Mouse (Mus musculus) layer of hippocampus, adult 9-11 months (tissue): Measurements from ENCODE around the gene Tnni2.

Experiments
- DNase-seq: peaks from one replicate; pipeline ENCODE4 v3.0.0; 2022

Tnni2 gene

DNA sequence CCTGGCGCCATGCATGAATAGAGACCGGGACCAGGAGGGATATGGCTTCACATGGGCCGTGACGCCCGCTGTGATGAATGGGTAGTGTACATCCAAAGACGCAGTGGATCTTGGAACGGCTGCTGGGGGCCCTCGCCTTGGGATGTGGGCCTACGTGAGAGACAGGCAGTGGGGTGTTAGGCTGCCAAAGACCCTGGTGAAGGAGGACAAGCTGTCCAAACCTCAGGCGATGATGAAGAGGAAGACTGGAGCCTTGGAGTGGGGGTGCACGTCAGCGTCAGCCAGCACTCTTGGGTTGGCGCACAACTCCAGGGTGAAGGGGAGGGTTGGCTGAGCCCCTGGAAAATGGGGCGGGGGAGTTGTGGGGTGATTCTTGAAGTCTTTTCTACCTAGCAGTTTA is 10.5 kb upstream of the Tnni2 start:
- no peak for DNase-seq

DNA sequence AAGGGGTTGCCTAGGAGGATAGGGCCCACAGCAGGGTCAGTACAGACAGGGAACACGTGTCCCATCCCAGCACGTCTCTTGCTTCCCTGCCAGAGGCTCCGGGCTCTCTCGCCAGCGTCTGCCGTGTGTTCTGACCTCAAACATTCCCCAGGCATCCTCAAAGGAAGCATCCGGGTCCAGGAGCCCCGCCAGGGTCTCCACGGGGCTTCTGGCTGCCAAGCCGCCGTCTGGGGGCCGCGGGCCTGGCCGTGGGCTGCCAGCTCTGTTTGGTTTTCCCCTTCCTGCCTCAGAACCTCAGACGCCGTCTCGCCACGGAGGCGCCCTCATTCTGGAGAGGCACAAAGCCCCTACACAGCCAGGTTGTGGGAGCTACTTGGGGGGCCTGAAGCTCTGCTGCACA is 8.0 kb upstream of the Tnni2 start:
- no peak for DNase-seq

DNA sequence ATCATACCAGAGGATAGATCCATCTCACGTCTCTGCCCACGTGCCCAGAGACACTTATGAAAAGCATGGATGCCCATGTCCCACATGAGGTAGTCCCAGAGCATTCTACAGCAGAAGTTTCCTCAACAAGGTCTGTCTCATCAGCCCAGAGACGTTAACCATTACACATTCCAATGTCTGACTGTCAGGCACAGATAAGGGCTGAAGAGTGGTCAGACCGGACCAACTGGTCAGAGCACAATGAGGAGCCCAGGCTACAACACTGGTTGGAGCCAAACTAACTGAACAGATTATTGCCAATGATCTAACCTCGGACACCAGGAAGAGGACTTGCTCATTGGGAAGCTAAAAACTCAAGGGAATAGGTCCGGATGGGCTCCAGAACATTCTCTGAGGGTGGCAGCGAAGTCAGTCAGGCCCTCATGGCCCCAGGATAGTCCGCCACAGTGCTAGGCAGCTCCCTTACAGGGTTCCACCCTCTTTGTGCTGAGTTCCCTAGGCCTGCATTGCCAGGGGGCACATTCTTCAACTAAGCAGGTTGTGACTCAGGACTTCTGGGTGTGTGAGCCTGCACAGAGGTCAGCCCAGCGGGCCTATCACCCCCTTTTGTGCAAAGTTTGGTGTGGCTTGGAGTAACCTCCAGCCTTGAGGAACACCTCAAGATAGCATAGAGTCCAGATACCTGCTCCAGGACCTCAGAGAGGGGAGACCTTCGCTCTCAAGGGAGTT is 7.3 kb upstream of the Tnni2 start, which contains the start of gene Syt8:
Gene Syt8, plus strand, starts transcription at position 714 of the 729 bp plus-strand sequence.
- no peak for DNase-seq

DNA sequence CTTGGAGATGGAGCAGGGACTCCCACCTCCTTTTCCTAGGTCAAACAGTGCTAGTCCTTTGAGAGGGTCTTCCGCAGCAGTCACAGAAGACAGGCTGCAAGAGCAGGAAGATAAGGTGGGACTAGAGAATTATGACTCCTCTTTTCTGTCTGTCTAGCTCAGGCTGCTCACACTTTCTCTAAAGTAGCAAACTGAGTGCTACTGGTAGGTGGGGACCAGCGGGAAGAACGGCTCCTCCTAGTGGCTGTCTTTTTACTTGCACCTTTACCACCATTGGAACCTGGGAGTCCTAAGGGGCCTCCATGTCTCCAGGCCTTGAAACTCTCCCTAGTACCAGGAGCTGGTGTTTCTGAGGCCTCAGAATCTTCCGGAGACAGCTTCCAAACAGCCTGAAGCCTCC is 6.1 kb upstream of the Tnni2 start:
- peak; percentile 62 for DNase-seq

DNA sequence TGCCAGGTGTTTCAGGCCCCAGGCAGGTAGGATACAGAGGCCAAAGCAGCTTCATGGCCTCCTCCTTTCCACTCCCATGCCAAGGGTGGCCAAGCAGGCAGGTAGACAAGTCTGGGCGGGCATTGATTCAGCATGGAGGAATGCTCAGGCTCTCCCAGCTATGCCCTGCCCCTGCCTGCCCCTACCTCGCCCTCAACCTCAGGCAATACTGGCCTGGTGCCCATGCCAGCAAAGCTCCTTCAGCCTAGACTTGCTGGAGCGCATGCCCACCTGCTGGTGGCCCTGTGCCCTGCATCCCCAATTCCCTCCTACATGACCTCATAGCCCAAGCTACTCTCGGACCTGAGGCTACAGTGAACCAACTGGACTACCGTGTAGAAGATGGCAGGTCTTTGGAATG is 4.3 kb upstream of the Tnni2 start:
- no peak for DNase-seq

DNA sequence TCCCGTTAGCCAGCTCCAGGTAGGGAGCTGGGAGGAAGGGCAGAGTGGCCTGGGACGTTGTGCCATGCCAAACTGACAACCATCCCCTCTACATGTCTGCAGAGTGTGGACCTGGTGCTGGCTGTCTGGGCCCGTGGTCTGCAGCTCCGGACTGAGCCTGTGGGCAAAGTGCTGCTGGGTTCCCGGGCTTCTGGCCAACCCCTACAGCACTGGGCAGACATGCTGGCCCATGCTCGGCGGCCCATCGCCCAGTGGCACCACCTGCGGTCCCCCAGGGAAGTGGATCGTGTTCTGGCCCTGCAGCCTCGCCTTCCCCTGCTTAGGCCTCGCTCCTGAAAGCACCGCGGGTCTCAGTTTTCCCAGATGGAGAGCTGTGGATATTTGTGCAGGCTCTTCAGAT is 1.6 kb upstream of the Tnni2 start:
- DNase-seq: no peak

DNA sequence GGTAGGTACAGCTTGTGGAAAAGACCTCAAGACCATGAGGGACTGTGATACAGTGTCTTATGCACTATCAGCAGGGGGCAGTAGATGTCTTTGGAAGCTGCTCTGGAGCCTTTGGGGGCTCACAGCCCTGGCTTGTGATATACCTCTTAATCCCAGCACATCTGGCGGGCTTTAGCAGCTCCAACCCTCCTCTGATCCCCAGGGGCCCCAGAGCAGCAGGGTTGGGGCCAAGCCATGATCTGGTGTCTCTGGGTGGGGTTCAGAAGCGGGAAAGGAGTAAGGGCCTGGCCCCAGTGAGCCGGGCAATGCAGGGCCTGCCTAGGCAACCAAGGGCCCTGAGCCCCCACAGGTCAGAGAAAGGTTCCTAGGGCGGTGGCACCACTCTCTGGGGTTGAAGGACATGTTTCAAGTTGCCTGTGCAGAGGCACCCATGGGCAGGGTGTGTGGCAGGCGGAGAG is 922 bp upstream of the Tnni2 start:
- DNase-seq: no peak

DNA sequence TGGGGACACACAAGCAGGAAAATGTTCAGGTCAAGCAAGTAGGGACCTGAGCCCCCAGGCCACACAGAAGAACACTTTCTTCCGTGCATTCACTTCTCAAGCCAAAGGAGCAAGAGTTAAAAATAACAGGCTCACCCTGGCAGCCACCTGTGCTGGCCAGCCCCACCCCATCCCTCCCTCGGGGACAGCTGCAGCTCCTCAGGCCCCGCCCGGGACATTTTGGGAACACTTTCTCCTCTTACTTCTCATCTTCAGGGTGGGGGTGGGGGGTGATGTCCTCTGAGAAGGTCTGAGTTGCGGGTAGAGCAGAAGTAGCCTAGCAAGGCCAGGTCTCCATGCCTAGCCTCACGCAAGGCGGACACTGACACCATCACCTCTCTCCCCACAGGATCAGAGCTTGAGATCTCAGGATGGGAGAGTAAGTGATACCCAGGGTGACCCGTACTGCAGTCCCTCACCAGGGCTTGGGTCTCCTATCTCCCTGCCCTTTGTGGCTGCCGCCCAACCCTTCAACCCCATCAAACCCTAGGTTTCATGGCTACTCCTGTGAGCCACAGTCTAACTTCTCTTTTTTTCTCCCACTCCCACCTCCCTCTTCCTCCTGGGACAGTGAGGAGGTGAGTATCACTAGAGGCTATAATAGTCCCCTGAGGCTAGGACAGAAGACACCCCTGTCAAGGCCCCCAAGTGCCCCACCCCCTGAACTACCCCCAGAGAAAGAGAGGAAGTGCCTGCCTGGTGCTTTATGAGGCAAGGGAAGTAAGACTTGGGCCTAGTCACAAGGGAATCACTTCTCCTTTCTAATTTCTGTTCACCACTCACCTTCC is 686 bp downstream of the Tnni2 start:
- DNase-seq: peak; percentile 54

DNA sequence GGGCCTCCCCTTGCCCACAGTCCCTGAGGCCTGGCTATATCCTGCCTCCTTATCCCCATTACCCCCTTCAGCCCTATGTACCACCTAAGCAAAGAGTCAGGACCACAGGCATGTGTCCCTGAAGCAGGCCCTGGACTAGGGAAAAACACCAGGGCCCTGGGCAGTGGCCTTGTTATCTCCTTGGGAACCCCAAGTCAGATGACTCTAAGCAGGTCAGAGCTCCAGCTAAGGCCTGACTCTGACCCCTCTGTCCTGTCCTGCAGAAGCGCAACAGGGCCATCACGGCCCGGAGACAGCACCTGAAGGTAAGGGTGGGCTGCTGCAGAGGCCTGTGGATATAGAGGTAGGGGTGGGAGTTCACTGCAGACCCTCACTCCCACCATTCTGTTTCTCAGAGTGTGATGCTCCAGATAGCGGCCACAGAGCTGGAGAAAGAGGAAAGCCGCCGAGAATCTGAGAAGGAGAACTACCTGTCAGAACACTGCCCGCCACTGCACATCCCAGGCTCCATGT is 1.4 kb downstream of the Tnni2 start:
- no peak for DNase-seq

DNA sequence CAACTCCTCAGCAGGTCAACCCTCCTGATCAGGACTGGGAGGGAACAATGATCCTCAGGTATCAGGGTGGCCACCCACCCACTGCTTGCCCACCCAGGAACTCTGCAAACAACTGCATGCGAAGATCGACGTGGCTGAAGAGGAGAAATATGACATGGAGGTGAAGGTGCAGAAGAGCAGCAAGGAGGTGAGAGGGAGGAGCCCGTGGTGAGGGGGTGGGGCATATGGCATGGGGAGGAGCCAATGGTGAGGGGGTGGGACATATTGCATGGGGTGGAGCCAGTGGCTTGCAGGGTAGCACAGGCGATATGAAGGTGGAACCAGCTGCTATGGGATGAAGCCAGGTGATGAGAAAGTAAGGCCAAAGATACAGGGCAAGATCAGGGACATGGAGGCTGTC is 1.9 kb downstream of the Tnni2 start:
- no peak for DNase-seq

DNA sequence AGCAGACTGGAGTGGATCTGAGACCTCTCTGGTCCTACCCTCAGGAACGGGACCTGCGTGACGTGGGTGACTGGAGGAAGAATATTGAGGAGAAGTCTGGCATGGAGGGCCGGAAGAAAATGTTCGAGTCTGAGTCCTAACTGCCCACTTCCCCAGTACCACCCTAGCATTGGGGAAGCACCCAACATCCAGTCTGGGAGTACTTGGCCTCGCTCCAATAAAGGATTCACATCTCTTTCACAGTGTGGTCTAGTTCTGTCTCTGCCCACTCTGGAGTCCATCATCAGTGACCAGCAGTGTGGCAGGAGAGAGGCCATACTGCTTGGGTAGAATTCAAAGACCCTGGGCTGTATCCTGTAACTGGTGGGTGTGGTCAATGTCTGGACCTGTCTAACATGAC is 2.6 kb downstream of the Tnni2 start:
- DNase-seq: no peak

DNA sequence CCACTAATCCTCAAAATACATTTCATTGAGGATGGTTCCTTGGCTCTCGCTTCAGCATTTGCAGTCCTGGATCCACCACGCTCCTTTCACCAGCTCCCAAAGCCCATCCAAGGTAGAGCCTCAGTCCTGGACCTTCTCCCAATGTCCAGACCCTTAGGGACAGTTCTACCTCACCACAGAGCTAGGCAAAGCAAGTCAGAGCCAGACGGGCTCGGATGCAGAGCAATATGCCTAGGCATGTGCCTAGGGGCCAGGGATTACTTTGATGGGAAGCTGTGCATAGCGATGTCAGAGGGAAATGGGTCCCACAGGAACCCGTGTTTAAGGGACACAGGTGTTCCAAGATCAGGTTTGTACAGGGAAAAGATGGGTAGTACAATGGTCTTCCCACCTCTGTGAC is 3.7 kb downstream of the Tnni2 start:
- DNase-seq: no peak

DNA sequence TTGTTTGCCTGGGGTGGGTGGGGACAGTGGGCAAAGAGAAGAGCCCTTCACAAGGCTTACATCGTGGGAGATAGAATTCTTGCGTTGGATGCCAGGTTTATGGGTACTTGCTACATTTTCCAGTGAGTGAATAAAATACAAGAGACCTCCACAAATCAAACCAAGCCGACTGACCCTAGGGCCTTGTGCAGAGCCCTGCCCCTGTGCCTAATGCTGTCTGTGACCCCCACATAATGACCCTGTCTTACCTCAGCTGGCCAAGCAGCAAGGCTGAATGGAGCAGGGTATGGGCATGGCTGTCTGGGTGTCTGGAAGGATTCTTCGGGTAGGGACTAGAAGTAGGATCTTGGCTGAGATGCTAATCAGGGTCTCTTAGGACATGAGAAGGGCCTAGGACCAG is 4.7 kb downstream of the Tnni2 start:
- no peak for DNase-seq

DNA sequence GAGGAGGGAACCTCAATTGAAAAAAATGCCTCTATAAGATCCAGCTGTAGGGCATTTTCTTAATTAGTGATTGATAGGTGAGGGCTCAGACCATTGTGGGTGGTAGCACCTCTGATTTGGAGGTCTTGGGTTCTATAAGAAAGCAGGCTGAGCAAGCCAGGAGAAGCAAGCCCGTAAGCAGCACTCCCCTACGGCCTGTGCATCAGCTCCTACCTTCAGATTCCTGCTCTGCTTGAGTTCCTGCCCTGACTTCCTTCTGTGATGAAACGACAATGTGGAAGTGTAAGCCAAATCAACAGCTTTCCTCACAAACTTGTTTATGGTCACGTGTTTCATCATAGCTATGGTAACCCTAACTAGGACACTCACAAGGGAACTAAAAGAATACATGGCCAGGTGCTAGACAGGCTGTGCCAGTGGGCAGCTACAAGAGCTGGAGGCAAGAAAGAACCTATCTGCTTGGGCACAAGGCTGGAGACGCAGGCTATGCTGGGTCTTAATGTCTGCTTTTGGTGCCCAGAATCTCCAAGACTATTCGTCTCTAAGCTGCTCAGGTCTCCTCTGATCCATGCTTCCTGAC is 7.5 kb downstream of the Tnni2 start:
- DNase-seq: no peak

DNA sequence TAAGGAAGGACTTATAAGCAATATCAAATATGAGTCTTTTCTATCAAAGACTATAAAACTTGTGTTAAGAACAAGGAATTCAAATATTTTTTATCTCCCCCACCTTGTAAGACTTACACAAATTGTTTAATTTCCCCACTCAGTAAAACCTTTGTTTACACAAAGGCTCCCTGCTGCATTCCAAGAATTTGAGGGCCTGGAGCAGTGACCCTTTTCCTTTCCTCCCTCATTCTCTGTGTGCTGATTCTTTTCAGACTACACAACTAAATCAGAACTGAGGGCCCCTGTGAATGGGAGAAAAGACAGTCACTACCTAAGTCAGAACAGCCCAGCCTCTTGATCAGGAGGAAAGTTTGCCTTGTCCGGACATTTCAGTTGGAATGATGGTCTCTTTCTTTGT is 13.1 kb downstream of the Tnni2 start:
- no peak for DNase-seq

DNA sequence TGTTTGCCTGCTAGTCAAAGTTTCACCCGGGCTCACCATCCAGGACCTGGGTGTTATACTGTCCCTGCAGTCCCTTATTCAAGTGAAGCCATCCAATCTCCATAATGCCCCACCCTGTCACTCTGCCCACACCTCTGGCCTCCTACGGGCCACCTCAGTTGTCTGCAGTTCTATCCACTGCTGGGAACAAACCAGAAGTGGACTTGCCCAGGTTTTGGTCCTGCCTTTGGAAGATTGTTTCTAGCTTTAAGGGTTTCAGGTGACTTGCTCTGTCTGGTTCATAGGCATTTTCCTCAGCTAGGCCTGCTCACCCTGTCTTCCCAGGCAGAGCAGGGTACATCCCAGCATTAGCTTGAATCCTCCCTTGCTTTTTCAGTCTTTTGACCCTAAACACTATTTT is 13.6 kb downstream of the Tnni2 start:
- no peak for DNase-seq

DNA sequence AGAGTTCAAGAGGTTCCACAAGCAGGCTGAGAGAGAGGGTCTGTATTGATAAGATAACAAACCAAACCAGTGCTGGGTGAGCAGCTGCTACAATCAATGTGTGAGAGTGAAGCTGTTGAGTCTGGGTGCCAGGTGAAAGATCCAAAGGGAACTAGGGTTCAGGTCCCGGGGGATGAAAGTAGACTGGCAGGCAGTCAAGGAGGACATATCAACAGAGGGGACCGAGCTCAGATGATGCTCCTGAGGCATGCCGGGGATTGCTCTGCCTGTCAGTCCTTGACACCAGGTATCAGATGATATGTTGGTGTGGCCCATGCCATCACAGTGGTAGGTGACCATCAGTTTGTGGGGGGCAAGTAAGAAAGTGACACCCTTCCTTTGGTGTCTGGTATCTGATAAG is 15.2 kb downstream of the Tnni2 start:
- no peak for DNase-seq

DNA sequence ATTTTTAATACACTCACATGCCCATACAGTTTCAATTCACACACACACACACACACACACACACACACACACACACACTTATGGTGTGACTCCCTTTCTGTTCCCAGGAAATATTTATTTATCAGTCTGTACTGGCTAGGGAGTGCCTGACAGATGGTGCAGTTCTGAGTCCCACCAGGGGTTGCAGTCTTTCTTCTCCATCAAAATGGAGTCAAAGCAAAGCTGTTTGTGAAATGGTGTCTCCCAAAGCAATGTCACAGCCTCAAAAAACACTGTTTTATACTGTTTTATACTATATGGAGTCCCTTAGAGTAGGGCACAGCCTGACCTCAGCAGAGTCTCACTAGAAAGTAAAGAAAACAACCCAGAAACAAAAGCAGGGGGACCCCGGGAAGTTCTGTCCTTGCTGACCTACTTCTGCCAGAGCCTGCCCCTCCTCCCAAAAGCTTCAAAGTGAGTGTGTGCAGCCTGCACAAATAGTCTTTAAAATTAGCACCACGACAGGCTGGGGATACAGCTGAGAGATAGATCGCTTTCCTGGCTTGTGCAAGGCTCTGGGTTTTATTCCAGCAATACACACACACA is 15.7 kb downstream of the Tnni2 start:
- peak; percentile 52 for DNase-seq

DNA sequence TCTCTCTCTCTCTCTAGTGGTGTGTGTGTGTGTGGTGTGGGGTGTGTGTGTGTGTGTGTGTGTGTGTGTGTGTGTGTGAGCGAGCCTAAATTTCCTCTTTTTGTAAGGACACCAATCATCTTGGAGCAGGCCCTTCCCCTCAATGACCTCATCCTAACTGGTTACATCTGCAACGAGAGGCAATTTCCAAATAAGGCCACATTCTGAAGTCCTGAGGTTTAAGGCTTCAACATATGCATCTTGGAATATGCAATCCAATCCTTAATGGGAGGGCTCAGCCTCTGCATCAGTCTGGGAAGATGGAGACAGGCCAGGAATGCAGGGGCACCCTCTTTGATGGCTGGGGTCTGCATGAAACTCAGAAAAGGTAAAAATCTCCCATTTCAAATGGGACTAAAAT is 16.4 kb downstream of the Tnni2 start:
- DNase-seq: peak; percentile 55

DNA sequence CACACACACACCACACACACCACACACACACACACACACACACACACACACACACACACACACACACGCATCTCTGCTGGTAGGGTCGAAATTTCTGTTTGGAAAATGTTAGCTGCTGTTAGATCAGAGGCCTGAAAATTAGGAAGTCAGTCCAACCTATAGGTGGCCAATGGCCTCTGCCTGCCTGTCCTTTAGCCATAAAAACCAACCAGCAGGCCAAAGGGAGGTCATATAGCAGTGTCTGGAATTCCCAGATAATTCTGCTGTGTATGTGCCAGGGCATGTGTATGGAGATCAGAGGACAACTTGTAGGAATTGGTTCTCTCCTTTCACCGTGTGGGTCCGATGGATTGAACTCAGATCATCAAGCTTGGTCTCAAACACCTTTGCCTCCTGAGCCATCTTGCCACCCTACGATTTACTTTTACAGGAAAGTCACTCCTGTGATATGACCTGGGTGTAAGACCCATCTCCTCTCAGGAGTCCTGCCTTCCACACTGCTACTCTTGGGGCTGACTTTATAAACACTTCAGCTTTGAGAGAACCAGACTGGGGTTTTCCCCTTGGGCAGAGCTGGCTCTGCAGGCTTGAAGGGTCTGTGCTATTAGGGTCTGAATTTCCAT is 17.2 kb downstream of the Tnni2 start:
- DNase-seq: no peak

DNA sequence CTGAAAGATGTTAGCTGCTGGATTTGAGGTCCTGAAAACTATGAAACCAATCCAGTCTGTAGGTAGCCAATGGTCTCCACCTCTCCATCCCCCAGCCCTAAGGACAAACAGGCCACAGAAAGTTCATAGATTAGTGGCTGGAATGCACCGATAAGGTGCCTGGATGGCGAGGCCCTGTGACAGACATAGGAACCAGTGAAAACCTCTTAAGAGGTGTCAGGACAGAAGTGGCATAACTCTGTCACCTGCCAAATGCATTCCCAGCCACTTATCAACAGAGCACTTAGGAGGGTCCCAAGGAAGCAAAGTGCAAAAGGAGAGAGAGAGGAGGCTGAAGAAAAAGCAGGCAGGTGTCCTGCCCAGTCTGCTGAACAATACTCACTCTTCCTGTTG is 17.7 kb downstream of the Tnni2 start:
- no peak for DNase-seq

DNA sequence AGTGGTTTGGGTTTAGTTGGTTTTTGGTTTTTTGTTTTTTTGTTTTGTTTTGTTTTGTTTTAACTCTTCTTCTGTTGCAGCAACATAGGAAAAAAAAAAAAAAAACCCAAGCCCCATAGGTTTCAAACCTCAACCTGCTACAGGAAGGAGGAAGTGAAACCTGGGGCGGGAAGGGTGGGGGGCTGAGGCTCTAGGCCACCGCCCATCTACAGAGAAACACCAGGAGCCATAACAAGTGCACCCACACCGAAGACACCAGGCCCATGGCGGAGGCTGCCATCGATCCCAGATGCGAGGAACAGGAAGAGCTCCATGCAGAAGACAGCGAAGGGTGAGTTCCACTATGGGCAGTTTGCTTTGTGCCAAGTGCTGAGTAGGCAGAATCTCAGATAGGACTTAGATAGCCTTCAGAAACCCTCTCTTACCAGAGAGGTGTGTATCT is 19.0 kb downstream of the Tnni2 start, which contains the start of gene Lsp1:
Gene Lsp1, plus strand, starts transcription at position 174 of the 442 bp plus-strand sequence.
- no peak for DNase-seq

DNA sequence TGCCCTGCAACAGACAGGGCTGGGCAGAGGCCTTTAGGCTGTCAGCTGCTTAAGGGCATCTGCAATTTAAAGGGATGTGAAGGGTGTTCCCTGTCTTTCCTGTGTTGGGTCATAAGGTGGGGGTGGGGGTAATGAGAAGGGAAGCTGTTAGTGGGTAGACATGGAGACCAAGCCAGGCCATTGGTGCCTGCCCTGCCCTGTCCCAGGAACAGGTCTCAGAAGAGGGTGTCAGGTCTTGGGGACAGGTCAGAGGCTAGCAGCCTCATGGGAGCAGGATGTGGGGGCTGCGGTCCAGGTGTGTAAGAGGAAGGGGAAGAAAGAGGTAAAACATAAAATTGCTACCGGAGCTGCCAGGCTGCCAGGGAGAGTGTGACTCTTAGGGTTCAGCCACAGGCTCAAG is 19.8 kb downstream of the Tnni2 start:
- no peak for DNase-seq
